Mouse (Mus musculus) left cerebral cortex, adult 9 months (tissue): ENCODE data around the gene Rapgef4.

Experiments used
- DNase-seq, 2 experiments: peaks; one replicate each; pipeline ENCODE4 v3.0.0; 2022; ENCODE audit warnings: low spot score in 2 of 2

The Rapgef4 gene

DNA sequence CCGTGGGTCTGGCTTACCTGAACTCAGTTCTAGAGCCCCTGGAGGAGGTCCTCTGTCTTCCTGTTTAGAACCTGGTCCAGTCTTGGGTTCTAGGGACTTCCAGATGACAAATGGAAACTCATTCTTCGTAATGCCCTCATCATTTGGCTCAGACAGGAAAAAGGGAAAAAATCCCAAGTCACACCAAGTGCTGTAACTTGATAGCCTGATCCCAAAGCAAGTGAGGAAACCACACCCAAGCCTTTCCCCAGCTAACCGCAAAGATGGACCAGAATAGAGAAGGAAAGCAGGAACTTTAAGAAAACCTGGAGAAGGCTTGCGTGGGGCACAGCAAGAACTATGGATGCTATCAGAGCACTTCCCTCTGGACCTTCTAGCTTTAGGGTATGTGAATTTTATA lies 167.6 kb downstream of the Rapgef4 start:
- no peak for DNase-seq

DNA sequence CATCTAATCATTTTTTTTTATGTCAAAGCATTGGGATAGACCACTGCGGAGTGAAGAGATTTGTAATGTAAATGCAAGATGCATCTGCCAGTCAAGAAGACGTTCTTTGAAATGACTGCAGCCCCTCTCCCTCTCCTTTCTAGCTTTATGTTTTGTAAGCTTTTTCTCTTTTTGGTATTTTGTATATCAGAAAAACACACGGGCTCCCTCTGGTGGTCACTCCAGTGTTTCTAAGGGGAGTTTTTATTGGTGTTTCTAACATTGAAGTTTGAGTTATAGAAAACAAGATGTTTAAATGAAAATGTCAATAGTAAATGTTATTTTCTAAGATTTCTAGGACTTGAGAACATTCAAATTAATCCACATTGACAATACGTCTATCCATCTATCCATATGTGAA lies 168.0 kb downstream of the Rapgef4 start:
- DNase-seq, result peak in 1 of 2 experiments; percentile 74

DNA sequence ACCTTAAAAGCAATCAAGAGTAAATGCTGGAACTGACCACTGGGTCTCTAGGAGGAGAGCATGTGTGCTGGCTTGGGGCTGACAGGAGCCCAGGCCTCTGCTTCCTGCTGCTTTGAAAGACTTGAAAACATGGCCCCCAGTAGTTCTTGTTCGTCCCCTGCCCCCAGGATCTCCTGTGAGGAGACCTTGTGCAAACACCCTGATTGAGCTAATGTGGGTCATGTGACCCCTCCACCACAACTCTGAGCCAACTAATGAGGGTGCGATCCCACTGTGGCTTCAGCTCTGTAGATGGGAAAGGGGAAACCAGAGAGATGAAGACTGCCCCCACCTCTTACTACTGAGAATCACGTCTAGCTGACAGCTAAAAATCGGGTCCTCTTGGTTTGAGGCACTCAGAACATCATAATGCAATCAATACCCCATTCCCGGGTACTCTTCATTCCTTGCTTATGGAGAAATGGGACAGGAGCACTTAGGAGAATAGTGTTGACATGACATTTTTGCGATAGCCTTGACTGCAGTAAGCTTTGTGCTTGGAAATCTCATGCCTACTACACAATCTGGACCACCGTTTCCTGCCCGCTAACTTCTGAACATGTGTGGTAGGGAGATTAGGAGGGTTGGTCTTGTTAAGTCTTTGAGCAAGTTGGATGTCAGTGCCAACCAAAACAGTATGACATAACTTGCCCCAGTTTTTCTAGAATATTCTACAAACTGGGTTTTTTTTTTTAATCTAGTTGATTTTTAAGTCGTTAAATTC lies 170.9 kb downstream of the Rapgef4 start:
- DNase-seq, result no peak

GRCm38 (mm10) chr2:72152746-72153145 lies 171.7 kb downstream of the Rapgef4 start:
- no peak for DNase-seq

GRCm38 (mm10) chr2:72153851-72154250 lies 172.8 kb downstream of the Rapgef4 start:
- DNase-seq, result no peak

- no peak for DNase-seq
These were observed 174.2 kb downstream of the Rapgef4 start for GRCm38 (mm10) chr2:72155102-72155773.

- DNase-seq, result no peak
These were observed 175.4 kb downstream of the Rapgef4 start for GRCm38 (mm10) chr2:72156484-72156883.

GRCm38 (mm10) chr2:72157561-72157960 lies 176.5 kb downstream of the Rapgef4 start:
- DNase-seq, result no peak

DNA sequence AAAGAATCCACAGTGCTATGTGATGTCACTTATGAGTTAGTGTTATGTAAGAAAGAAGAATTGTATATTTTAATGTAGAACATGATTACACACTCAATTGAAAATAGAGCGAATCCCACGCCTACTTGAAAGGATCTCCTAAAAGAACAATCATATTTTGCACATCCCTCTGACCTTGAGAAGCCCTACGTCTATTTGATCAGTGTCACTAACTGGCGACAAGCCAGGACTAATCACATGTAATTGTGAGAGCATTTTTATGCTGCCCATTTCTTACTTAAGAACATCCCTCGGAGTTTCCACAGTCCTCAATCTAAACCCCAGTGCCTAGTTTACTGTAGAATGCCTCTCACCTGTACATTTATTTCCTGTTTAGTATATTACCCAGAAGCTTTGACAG lies 177.0 kb downstream of the Rapgef4 start:
- no peak for DNase-seq

DNA sequence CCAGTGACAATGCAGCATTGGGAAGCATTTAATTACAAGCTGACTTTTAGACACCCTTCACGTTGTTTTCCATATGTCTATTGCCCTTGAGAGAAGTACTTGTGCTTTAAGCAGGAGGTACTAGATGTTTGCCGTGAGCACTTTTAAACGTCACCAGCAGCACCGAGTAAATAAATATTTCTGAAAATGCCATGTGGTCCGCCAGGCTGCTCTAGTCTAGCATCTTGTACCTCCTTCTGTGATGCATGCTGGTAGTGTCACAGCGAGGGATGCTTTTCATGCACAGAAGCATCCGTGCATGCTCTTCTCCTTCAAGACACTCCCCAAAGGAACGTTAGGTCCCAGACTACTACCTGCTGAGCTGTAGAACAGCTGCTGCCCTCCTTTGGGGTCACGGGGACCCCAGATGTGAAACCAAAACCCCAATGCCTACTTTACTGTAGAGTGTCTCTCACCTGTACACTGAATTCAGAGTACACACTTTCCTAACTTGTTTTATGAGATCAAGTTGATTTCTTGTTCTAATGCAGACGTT lies 177.7 kb downstream of the Rapgef4 start:
- no peak for DNase-seq

DNA sequence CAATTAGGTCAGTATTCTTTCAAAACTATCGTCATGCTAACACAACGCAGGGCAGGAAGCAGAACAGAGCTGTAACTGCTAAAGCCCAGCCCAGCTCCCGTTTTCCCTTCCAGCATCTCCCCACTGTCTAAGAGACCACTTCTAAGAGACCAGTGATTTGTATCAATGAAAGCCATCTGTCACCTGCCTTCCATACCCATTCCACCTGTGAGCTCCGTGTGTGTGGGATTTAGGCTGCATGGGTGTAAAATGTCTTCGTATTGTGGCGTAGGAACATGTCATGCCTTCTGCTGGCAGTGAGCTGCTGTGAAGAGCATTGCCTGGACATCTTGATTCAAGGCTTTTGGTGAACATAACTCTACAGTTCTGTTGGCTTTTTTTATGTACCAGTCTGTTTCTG lies 178.2 kb downstream of the Rapgef4 start:
- DNase-seq, result no peak

DNA sequence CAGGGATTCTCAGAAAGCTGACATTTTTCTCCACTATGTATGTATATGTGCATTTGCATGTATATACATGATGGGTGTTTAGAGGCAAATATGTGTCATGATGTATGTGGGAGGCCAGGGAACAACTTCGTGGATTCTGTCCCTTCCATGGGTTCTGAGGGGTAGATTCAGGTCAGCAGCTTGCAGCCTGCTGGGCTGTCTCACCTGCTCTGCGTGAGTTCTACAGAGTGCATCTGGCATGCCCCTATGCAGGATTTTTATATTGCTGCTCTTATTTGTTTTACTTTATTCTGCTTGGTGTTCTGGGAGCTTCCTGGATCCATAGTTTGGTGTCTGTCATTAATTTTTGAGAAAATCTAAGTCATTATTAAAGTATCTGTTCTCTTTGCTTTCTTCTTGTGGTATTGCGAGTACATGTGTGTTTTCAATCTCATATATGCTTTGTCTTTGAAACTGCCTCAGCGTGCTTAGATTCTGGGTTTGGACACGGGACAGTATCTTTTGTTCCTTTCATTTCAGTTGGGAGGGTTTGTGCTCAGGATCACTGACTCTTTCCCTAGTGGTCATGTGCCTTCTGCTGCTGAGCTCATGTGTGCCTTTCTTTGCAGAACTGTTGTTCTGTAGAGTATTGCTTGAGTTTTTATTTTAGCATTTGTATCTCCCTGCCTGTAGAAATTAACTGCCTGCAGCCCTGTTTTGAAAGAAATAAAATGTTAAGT lies 184.3 kb downstream of the Rapgef4 start:
- DNase-seq, result no peak

GRCm38 (mm10) chr2:72169451-72170100 lies 188.5 kb downstream of the Rapgef4 start:
- DNase-seq, result no peak

- no peak for DNase-seq
These were observed 189.5 kb downstream of the Rapgef4 start for GRCm38 (mm10) chr2:72170546-72170945.

DNA sequence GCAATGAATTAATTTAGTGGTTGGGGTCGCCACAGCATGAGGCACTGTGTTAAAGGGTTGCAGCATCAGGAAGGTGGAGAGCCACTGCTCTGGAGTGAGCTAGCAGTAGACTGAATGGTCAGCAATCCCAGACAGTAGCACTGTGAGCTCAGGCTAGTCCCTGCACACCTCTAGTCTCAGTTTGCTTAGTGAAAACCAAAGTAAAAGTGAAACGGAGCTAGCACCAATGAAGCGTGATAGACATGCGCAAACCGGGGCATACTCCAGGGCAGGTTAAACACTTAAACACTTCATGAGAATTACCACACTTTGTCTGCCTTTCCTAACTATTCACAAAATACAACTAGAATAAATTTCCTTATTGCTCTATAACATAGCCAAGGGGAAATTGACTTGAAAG lies 190.2 kb downstream of the Rapgef4 start:
- no peak for DNase-seq

GRCm38 (mm10) chr2:72173010-72173409 lies 192.0 kb downstream of the Rapgef4 start:
- no peak for DNase-seq

GRCm38 (mm10) chr2:72173844-72174243 lies 192.8 kb downstream of the Rapgef4 start:
- DNase-seq, result no peak

DNA sequence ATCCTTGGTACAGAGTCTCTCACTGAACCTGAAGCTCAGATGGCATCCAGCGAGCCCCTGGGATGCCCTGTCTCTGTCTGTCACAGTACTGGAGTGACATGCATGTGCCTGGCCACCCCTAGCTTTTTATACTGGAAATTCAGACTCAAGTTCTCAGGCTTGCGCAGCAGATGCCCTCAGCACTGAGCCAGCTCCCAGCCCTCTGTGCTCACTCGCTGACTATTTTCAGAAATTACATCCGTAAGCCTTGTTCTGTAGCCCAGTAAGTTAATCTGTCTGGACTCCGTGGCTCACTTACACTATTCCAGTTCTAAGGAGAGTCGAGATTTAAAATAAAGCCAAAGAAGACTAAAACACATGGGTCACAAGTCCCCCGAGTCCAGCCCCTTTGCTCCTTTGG lies 194.5 kb downstream of the Rapgef4 start:
- no peak for DNase-seq

DNA sequence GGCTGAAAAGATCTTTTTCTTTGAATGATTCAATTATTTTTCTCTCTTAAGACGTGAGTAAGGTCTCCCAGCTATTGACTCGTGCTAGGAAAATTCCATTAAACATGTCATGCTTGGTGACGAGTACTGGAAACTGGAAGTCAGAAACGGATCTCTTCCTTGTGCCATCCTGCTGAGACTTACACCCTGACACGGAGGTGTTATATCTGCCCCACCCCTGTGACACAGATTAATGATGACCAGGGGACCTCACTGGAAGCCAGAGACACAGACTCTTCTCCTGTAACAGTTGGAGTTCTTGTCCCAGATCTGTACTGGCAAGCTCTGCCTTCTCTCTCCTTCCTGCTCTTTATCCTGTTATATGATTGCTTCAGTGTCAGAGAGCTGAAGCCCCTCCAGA lies 194.9 kb downstream of the Rapgef4 start:
- DNase-seq, result no peak

DNA sequence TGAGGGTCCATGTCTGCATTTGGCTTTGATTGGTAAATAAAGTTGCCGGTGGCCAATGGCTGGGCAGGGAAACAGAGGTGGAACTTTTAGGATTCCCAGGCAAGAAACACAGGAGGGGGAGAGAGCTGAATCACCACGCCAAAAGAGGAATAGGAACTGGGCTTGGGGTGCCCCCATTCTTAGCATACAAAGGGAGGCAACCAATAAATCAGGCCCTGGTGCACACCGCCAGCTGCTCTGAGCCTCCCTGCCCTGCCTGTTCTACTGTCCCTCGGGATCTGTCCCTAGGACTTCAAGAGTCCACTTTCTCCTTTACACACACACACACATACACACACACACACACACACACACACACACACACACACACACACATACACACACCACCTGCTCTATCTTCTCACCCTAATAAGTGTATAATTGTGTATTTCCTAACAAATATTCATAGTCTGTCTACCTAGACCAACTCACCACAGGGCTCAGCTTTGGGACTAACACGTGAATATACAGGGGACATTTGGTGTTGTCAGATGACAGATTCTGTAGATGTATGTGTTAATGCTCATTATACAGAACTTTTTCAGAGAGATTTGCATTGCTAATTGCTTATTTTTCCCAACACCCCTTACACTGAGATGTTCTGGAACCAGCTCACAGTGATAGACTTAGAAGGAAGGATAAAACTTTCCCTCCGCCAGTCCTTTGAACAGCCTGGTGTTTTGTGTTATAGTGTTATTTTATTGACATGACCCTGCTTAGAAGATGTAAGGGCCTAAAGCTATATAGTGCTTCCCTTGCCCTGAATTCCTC lies 196.4 kb downstream of the Rapgef4 start:
- DNase-seq, result no peak

- no peak for DNase-seq
These were observed 197.0 kb downstream of the Rapgef4 start for GRCm38 (mm10) chr2:72178025-72178424.
